Mouse (Mus musculus) spleen, adult 2 months (tissue): Measurements from ENCODE around the gene Prpf3. TPM values are rescaled to one million over a fixed set of nuclear protein-coding genes. Genes with fewer than 3 reads are reported as not detected.

Source experiments
- DNase-seq, 2 experiments: peaks; one replicate each; pipeline versions ENCODE4 v3.0.0 to v3.0.0-alpha.2; 2012 to 2021; ENCODE audit warnings: low spot score in 2 of 2, low read depth in 1 of 2
- H3K27ac ChIP-seq: fragments of 200-500 bp; 2 replicates; pipeline ENCODE4 v1.5.1; 2012; ENCODE audit warnings: low read length, inconsistent platforms; ENCODE audit not compliant: insufficient read depth
- H3K27me3 ChIP-seq: fragments of 200-500 bp; 2 replicates; pipeline ENCODE4 v1.6.1; 2012; ENCODE audit warnings: mild to moderate bottlenecking, moderate library complexity, low read length, inconsistent platforms; ENCODE audit not compliant: control insufficient read depth, insufficient read depth
- H3K36me3 ChIP-seq: fragments of 200-500 bp; 2 replicates; pipeline ENCODE4 v1.6.1; 2012; ENCODE audit warnings: mild to moderate bottlenecking, low read length, inconsistent platforms; ENCODE audit not compliant: control insufficient read depth, insufficient read depth
- H3K4me1 ChIP-seq: fragments of 200-500 bp; 2 replicates; pipeline ENCODE4 v1.6.1; 2011; ENCODE audit warnings: inconsistent platforms; ENCODE audit not compliant: control insufficient read depth, insufficient read depth, insufficient read length
- H3K4me3 ChIP-seq: fragments of 200-500 bp; 2 replicates; pipeline ENCODE4 v1.5.1; 2011; ENCODE audit warnings: mild to moderate bottlenecking, inconsistent platforms; ENCODE audit not compliant: insufficient read depth, insufficient read length; ENCODE audit errors: extremely low read depth
- CTCF ChIP-seq: fragments of 200-500 bp; IDR thresholded peaks from 2 replicates; pipeline ENCODE4 v1.5.1; 2011; ENCODE audit warnings: mild to moderate bottlenecking, inconsistent platforms; ENCODE audit not compliant: insufficient read depth, insufficient read length, insufficient replicate concordance; ENCODE audit errors: extremely low read depth
- POLR2A ChIP-seq: fragments of 200-500 bp; IDR thresholded peaks from 2 replicates; pipeline ENCODE4 v1.6.1; 2011; ENCODE audit warnings: low read depth, low read length, inconsistent platforms
- WGBS: fragments of 180-500 bp; shearing (Covaris S2); methylation state at CpG from one replicate; pipeline ENCODE4 v1.1.7; 2018; 5-methylcytosine and 5-hydroxymethylcytosine counted together
- polyA plus RNA-seq: library from polyadenylated mRNA; depleted of rRNA; stranded (reverse); fragments of >200 nt; gene quantifications from 2 replicates; pipeline ENCODE4 v1.2.3, GENCODE M21; 2012; rRNA removed

Prpf3 gene
- polyA plus RNA-seq, 1 experiment, result 12.1 TPM

- DNase-seq, result no peak
- TF ChIP-seq CTCF (no peak), POLR2A (no peak)
- Histone ChIP-seq H3K27me3 (no peaks in the 10 kb centered on the region), H3K27ac (no peak overlapping the region), H3K36me3 (0 out of 2 replicates have a peak, but pooled peaks cover 3% of the 10 kb centered on the region), H3K4me1 (no peaks in the 10 kb centered on the region), H3K4me3 (no peak overlapping the region)
- WGBS, result 65% methylated on average over 1 of the region's 1 CpGs
These were observed 49.0 kb downstream of the Prpf3 start for GRCm38 (mm10) chr3:95806677-95807076.

- no peak overlapping the region for H3K4me3 ChIP-seq
- 95% methylated on average over 4 of the region's 4 CpGs for WGBS
- no peaks in the 10 kb centered on the region for H3K27me3 ChIP-seq
- H3K27ac ChIP-seq, result no peak overlapping the region
- no peaks in the 10 kb centered on the region for H3K4me1 ChIP-seq
- no peak for DNase-seq
- TF ChIP-seq POLR2A, result no peak
- TF ChIP-seq CTCF, result no peak
- H3K36me3 ChIP-seq, result peaks cover 5% of the 10 kb centered on the region; the same call in 1 of the 2 replicates
These were observed 51.8 kb downstream of the Prpf3 start for GRCm38 (mm10) chr3:95803851-95804250.

- no peak for DNase-seq
- no peaks in the 10 kb centered on the region for H3K27me3 ChIP-seq
- no peak overlapping the region for H3K27ac ChIP-seq
- TF ChIP-seq CTCF (no peak), POLR2A (no peak)
- no peak overlapping the region for H3K4me3 ChIP-seq
- H3K36me3 ChIP-seq, result peaks cover 2% of the 10 kb centered on the region; the same call in 1 of the 2 replicates
- 77% methylated on average over 4 of the region's 4 CpGs for WGBS
- H3K4me1 ChIP-seq, result peaks cover 2% of the 10 kb centered on the region; the same call in 1 of the 2 replicates
These were observed 56.9 kb downstream of the Prpf3 start for GRCm38 (mm10) chr3:95798756-95799155.

- Histone ChIP-seq H3K27me3 (no peaks in the 10 kb centered on the region), H3K4me3 (no peak overlapping the region), H3K4me1 (peaks cover 2% of the 10 kb centered on the region; the same call in 1 of the 2 replicates), H3K27ac (no peak overlapping the region), H3K36me3 (peaks cover under 1% of the 10 kb centered on the region; the same call in 1 of the 2 replicates)
- DNase-seq, result no peak
- TF ChIP-seq POLR2A (no peak), CTCF (no peak)
- WGBS, result 55% methylated on average over 1 of the region's 1 CpGs
These were observed 61.4 kb downstream of the Prpf3 start for GRCm38 (mm10) chr3:95794299-95794698.

GRCm38 (mm10) chr3:95793662-95794061 lies 62.0 kb downstream of the Prpf3 start:
- peaks cover 2% of the 10 kb centered on the region; the same call in 1 of the 2 replicates for H3K4me1 ChIP-seq
- H3K36me3 ChIP-seq, result peaks cover 2% of the 10 kb centered on the region; the same call in 1 of the 2 replicates
- no peaks in the 10 kb centered on the region for H3K27me3 ChIP-seq
- H3K27ac ChIP-seq, result no peak overlapping the region
- DNase-seq, result no peak
- TF ChIP-seq POLR2A (no peak), CTCF (no peak)
- H3K4me3 ChIP-seq, result no peak overlapping the region
- 92% methylated on average over 2 of the region's 2 CpGs for WGBS

GRCm38 (mm10) chr3:95785501-95785900 lies 70.2 kb downstream of the Prpf3 start:
- peaks cover 37% of the 10 kb centered on the region for H3K36me3 ChIP-seq
- no peaks in the 10 kb centered on the region for H3K4me1 ChIP-seq
- DNase-seq, result no peak
- TF ChIP-seq CTCF (no peak), POLR2A (no peak)
- 96% methylated on average over 4 of the region's 4 CpGs for WGBS
- no peaks in the 10 kb centered on the region for H3K27me3 ChIP-seq
- no peak overlapping the region for H3K27ac ChIP-seq
- H3K4me3 ChIP-seq, result no peak overlapping the region

Other genes with a start within 250 kb of the Prpf3 start
- 8.3 and 10.4 TPM in 2 replicates for gene Ensa, start 230.9 kb downstream of the Prpf3 start, polyA plus RNA-seq
- gene Mcl1, start 197.1 kb downstream of the Prpf3 start, polyA plus RNA-seq, result 169 and 276 TPM in 2 replicates
- gene Adamtsl4, start 168.0 kb downstream of the Prpf3 start, polyA plus RNA-seq, result 7.9 and 8.1 TPM in 2 replicates
- gene Ecm1, start 116.3 kb downstream of the Prpf3 start, polyA plus RNA-seq, result 62.3 and 104 TPM in 2 replicates
- gene Tars2, start 95.7 kb downstream of the Prpf3 start, polyA plus RNA-seq, result 29.5 and 29.7 TPM in 2 replicates
- gene Rprd2, start 37.0 kb downstream of the Prpf3 start, polyA plus RNA-seq, result 11.3 and 15.7 TPM in 2 replicates
- 28.0 and 30.7 TPM in 2 replicates for gene Mrps21, start 15.6 kb upstream of the Prpf3 start, polyA plus RNA-seq
- 3.3 and 3.8 TPM in 2 replicates for gene Ciart, start 26.4 kb upstream of the Prpf3 start, polyA plus RNA-seq
- gene BC028528, start 36.1 kb upstream of the Prpf3 start, polyA plus RNA-seq, result 11.5 and 12.7 TPM in 2 replicates
- gene Aph1a, start 38.1 kb upstream of the Prpf3 start, polyA plus RNA-seq, result 100 and 174 TPM in 2 replicates
- gene Car14, start 48.8 kb upstream of the Prpf3 start, polyA plus RNA-seq, result 0.50 TPM in 1 of 2 replicates, not detected in the other
- 12.7 and 21.2 TPM in 2 replicates for gene Anp32e, start 73.4 kb upstream of the Prpf3 start, polyA plus RNA-seq
- gene Plekho1, start 140.1 kb upstream of the Prpf3 start, polyA plus RNA-seq, result 60.1 and 91.7 TPM in 2 replicates
- 2.0 and 2.5 TPM in 2 replicates for gene Vps45, start 202.6 kb upstream of the Prpf3 start, polyA plus RNA-seq
- gene Otud7b, start 248.6 kb upstream of the Prpf3 start, polyA plus RNA-seq, result 11.1 and 19.8 TPM in 2 replicates